Mouse (Mus musculus) heart, embryonic 16.5 days (tissue): ENCODE measurements at regions not wholly inside any gene's neighbourhood (a gene's known extent, or its start where the extent isn't known, plus 50 kb on each side); places are given as distances from the start of the nearest gene placed in this dataset.

Source experiments
- ATAC-seq: fragments of 200-750 bp; cut with Nextera tagmentation; replicated peaks from 2 replicates; pipeline ENCODE4 v1.8.0; 2017; ENCODE audit warnings: moderate number of reproducible peaks; ENCODE audit not compliant: insufficient read depth, low FRiP score; ENCODE audit errors: extremely low read depth
- H3K27ac ChIP-seq: fragments of 300-500 bp; sonication (generic); 2 replicates; pipeline ENCODE4 v1.5.1; 2014; ENCODE audit warnings: mild to moderate bottlenecking, low read length, control low read depth, moderate library complexity
- H3K27me3 ChIP-seq: fragments of 300-500 bp; sonication (generic); 2 replicates; pipeline ENCODE4 v1.6.1; 2014; ENCODE audit warnings: low read length, mixed read lengths; ENCODE audit not compliant: control insufficient read depth, insufficient read depth
- H3K36me3 ChIP-seq: fragments of 300-500 bp; sonication (generic); 2 replicates; pipeline ENCODE4 v1.6.1; 2014; ENCODE audit not compliant: control insufficient read depth, insufficient read depth
- H3K4me1 ChIP-seq: fragments of 300-500 bp; sonication (generic); 2 replicates; pipeline ENCODE4 v1.6.1; 2014; ENCODE audit warnings: low read length, mixed read lengths; ENCODE audit not compliant: control insufficient read depth, insufficient read depth
- H3K4me2 ChIP-seq: fragments of 300-500 bp; sonication (generic); 2 replicates; pipeline ENCODE4 v1.6.1; 2014; ENCODE audit warnings: low read depth, mild to moderate bottlenecking, control low read depth, low read length
- H3K4me3 ChIP-seq: fragments of 300-500 bp; sonication (generic); 2 replicates; pipeline ENCODE4 v1.5.1; 2014; ENCODE audit warnings: mild to moderate bottlenecking, control low read depth, low read length
- H3K9ac ChIP-seq: fragments of 300-500 bp; sonication (generic); 2 replicates; pipeline ENCODE4 v1.6.1; 2014; ENCODE audit warnings: low read length, control low read depth
- H3K9me3 ChIP-seq: fragments of 300-500 bp; sonication (generic); replicated peaks from 2 replicates; pipeline ENCODE4 v1.6.1; 2016; ENCODE audit warnings: low read length; ENCODE audit not compliant: control insufficient read depth
- WGBS: fragments of 180-500 bp; shearing (Covaris S2); extraction: QIAGEN DNeasy Blood & Tissue Kit; methylation state at CpG from one replicate; pipeline ENCODE4 v1.1.7; 2014; 5-methylcytosine and 5-hydroxymethylcytosine counted together

DNA sequence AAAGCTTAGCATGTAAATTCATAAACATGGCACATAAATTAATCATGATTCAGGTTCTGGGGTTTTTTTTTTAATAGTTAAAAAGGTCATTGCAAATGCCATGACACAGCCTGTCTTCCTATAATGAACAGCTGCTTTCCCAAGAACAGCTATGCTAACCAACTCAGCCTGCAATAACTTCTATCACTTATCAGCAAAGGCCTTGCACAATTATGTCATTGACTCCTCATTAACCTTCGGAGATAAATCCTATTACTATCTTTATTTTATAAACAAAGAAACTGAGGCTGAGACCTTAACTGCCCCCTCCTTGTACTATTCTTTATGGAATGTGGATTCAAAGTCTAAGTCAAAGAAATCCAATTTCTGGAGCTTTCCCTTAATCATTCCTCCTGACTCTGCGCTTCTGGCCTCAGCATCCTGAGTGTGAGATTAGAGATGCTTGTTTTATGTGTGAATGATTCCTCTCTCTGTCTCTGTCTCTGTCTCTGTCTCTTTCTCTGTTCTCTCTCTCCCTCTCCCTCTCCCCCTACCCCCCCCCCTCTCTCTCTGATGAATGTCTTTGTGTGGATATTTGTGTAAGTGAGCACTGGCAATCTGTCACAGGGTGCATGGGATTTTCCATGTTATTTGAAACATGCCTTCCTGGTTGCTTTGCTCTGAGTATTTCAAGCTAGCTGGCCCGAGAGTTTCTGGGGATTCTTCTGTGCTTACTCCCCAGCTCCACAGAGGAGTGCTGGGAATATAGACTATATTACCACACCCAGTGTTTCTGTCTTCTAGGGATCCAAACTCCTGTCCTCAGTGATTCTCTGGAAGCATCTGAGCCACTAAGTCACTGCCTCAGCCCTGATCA is 243.1 kb upstream of the Il12b start:
- Histone ChIP-seq H3K27ac (peak overlapping the region; percentile 78), H3K36me3 (no peaks in the 10 kb centered on the region), H3K9ac (no peak overlapping the region), H3K9me3 (no peaks in the 10 kb centered on the region), H3K4me2 (no peak overlapping the region), H3K27me3 (no peaks in the 10 kb centered on the region), H3K4me3 (no peak overlapping the region), H3K4me1 (peaks cover 20% of the 10 kb centered on the region)
- no peak for ATAC-seq
- WGBS = 50% methylated on average over 3 of the region's 3 CpGs

DNA sequence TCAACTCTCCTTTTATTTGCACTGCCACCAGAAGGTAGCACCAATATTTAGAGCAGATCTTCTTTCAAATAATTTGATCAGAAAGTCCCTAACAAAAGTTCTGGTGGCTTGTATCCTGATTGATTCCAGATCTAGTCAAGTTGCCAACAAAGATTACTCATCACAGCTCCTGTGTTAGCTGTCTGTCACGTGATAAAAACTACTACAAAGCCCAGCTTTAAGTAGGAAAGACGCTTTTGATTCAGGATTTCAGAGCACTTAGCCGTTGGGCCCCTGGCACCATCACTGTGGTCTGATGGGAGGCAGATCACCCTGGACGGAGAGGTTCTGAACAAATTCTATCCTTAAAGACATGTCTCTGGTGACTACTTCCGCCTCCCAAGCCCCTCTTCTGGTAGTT is 241.6 kb upstream of the Il12b start:
- no peak for ATAC-seq
- 59% methylated on average over 5 of the region's 5 CpGs for WGBS

DNA sequence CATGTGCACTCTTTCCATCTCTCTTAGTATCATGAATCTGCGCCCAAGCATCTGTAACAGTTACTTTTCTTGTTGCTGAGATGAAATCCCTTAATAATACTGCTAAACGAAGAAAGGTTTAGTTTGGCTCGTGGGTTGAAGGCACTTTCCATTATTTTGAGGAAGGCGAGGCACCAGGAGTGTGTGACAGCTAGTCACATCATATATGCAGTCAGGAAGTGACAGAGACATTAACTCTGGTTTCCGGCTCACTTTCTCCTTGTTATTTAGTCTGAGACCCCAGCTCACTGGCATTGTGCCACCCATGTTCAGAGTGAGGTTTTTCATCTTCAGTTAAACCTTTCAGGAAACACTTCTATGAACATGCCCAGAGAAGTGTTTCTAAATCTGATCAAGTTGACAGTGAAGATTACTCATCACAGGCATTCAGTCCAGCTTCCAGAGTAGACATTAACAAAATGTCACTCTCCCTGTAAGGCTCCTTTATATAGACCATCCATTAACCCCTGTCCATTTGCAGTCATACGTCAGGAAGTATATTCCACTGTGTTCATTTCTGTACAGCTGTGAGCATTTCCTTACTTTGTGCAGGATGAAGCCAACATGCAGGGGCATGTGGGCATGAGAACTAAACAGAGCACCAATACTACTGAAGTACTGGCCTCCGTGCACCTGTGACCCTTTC is 238.0 kb upstream of the Il12b start:
- H3K4me2 ChIP-seq = no peak overlapping the region
- H3K27ac ChIP-seq = no peak overlapping the region
- H3K27me3 ChIP-seq = no peaks in the 10 kb centered on the region
- H3K4me3 ChIP-seq = no peak overlapping the region
- WGBS = 67% methylated on average over 7 of the region's 7 CpGs
- no peak overlapping the region for H3K9ac ChIP-seq
- H3K36me3 ChIP-seq = no peaks in the 10 kb centered on the region
- H3K9me3 ChIP-seq = no peaks in the 10 kb centered on the region
- no peak for ATAC-seq
- peaks cover 6% of the 10 kb centered on the region for H3K4me1 ChIP-seq

More for the DNA sequence above, 241.6 kb upstream of the Il12b start:
- Histone ChIP-seq H3K27ac (no peak overlapping the region), H3K4me2 (no peak overlapping the region), H3K36me3 (no peaks in the 10 kb centered on the region), H3K9me3 (no peaks in the 10 kb centered on the region), H3K9ac (no peak overlapping the region), H3K4me3 (no peak overlapping the region), H3K27me3 (no peaks in the 10 kb centered on the region), H3K4me1 (peaks cover 20% of the 10 kb centered on the region)

DNA sequence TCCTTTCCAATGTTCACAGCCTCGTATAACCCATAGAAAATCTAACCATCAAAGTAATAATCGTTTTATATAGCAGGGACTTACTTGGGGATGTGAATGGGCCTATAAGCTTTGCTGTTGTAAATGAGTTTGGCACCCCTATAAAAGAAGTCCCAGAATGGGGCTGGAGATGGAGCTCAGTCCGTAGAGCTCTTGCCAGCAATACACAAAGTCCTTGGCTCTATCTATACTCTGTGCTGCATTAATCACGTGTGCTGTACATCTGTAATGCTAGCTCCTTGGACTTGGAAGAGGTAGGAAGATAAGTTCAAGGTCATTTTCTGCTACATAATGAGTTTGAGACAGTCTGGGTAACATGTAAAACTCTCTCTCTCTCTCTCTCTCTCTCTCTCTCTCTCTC is 236.8 kb upstream of the Il12b start:
- peaks cover 2% of the 10 kb centered on the region for H3K4me1 ChIP-seq
- no peak for ATAC-seq
- H3K4me2 ChIP-seq = no peak overlapping the region
- H3K9ac ChIP-seq = no peak overlapping the region
- H3K27me3 ChIP-seq = no peaks in the 10 kb centered on the region
- H3K36me3 ChIP-seq = no peaks in the 10 kb centered on the region
- 61% methylated on average over 4 of the region's 4 CpGs for WGBS
- H3K9me3 ChIP-seq = no peaks in the 10 kb centered on the region
- no peak overlapping the region for H3K27ac ChIP-seq
- H3K4me3 ChIP-seq = no peak overlapping the region

DNA sequence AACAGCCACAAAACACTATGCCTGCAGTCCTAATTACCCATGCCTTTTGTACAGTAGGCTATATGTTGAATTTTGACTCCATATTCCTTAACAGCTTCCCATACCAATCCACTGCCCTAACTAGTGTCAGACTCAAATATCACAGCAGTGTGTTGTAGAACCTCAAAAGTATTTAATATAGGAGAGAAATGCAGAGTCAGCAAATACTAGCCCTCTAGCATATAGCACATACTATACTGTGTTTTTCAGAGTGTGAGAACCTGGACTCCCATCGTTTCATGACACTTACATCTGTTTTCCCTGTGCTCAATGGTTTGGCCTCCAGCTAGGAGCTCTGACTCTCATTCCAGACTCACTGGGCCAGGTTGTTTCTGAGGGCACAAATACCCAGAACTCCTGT is 236.1 kb upstream of the Il12b start:
- no peak overlapping the region for H3K4me2 ChIP-seq
- no peak overlapping the region for H3K4me3 ChIP-seq
- ATAC-seq = no peak
- H3K9ac ChIP-seq = no peak overlapping the region
- peaks cover 2% of the 10 kb centered on the region; the same call in 1 of the 2 replicates for H3K4me1 ChIP-seq
- no peaks in the 10 kb centered on the region for H3K9me3 ChIP-seq
- H3K27ac ChIP-seq = no peak overlapping the region
- H3K36me3 ChIP-seq = no peaks in the 10 kb centered on the region
- WGBS = 77% methylated on average over 1 of the region's 1 CpGs
- H3K27me3 ChIP-seq = no peaks in the 10 kb centered on the region

DNA sequence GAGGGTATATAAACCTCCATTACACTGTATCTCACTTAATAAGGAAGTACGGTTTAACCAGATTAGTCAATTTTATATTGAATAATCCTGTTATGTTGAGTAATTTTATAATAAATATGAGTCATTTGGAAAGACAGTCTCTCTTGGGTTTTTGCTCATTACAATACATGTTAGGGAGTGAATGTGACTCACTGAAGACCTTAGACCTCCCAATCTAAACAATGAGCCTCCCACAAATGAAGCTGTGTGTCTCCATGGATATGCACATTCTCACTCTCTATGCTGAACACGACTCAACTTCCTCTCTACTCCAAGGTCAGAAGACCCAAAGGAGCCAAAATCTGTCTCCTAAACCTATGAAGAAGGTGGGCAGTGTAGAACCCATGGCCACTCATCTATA is 235.7 kb upstream of the Il12b start:
- Histone ChIP-seq H3K27me3 (no peaks in the 10 kb centered on the region), H3K4me1 (peaks cover 2% of the 10 kb centered on the region; the same call in 1 of the 2 replicates), H3K4me2 (no peak overlapping the region), H3K4me3 (no peak overlapping the region), H3K9me3 (no peaks in the 10 kb centered on the region), H3K36me3 (no peaks in the 10 kb centered on the region), H3K9ac (no peak overlapping the region), H3K27ac (no peak overlapping the region)
- ATAC-seq = no peak
- WGBS = 65% methylated on average over 2 of the region's 2 CpGs

DNA sequence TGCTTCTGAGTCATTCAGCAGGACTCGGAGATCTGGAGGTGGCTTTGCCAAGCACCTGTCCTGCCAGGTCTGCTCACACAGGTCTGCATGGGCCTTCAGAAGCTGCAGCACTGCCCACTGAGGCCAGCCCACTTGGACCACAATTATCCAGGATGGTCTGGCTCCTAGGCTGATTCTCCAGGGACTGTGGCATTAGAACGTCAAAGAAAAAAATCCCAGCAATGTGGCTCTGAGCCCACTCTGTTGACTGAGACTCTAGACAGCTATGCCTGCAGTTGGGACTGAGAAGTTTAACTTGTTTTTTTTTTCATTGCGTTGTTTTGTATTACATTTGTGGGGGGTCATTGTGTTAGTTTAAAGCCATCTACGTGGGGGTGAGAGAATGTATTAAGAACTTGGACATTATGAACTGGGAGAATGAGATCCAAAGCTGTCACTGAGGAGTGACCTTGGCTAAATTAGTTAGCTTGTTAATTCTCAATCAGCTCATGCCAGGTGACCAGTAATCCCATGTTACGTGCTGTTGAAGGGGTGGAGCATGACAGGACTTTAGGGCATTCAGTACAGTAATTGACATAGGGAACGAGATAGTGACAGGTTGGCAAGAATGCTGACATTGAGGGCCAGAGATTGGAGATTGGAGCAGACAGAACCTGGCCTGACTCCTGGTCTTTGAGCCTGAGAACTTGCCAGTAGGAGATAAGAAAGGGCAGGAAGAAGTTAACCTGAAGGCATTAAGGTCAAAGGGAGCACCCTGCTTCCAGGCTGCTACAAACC is 232.0 kb upstream of the Il12b start:
- Histone ChIP-seq H3K4me1 (peaks cover 2% of the 10 kb centered on the region; the same call in 1 of the 2 replicates), H3K9ac (no peak overlapping the region), H3K4me3 (no peak overlapping the region), H3K27me3 (no peaks in the 10 kb centered on the region), H3K4me2 (no peak overlapping the region), H3K36me3 (no peaks in the 10 kb centered on the region), H3K9me3 (no peaks in the 10 kb centered on the region), H3K27ac (peak overlapping the region; percentile 47)
- WGBS = 52% methylated on average over 6 of the region's 6 CpGs
- peak; percentile 49; the same call in 1 of the 2 replicates for ATAC-seq

DNA sequence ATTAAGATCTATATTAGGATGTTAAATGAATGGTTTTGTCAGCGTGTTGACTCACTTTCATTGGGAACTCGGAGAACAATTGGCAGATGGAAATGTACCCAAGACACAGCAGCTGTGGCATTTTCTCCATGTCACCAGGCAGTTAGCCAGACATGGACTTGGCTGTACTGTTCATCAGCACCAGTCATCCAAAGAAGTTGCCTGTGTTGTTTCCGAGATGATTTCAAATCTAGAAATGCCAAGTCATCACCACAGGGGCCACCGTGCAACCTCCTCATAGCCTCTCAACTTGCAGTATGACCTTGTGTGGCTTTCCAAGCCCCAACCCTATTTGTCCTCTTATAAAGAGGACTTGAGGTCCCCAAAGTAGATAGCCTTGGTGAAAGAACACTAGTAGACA is 227.4 kb upstream of the Il12b start:
- Histone ChIP-seq H3K27me3 (no peaks in the 10 kb centered on the region), H3K4me1 (peaks cover 2% of the 10 kb centered on the region; the same call in 1 of the 2 replicates), H3K9ac (no peak overlapping the region), H3K27ac (no peak overlapping the region), H3K36me3 (no peaks in the 10 kb centered on the region), H3K9me3 (no peaks in the 10 kb centered on the region), H3K4me3 (no peak overlapping the region), H3K4me2 (no peak overlapping the region)
- WGBS = 76% methylated on average over 4 of the region's 4 CpGs
- no peak for ATAC-seq
